Mouse (Mus musculus) heart, embryonic 16.5 days (tissue): ENCODE measurements around the gene Tns2. TPM values are rescaled to one million over a fixed set of nuclear protein-coding genes. Genes with fewer than 3 reads are reported as not detected.
A peak's percentile ranks its signal among the peaks of the same experiment; 100 is the strongest.

Source experiments
- ATAC-seq: fragments of 200-750 bp; cut with Nextera tagmentation; replicated peaks from 2 replicates; pipeline ENCODE4 v1.8.0; 2017; ENCODE audit warnings: moderate number of reproducible peaks; ENCODE audit not compliant: insufficient read depth, low FRiP score; ENCODE audit errors: extremely low read depth
- H3K27ac ChIP-seq: fragments of 300-500 bp; sonication (generic); 2 replicates; pipeline ENCODE4 v1.5.1; 2014; ENCODE audit warnings: mild to moderate bottlenecking, low read length, control low read depth, moderate library complexity
- H3K27me3 ChIP-seq: fragments of 300-500 bp; sonication (generic); 2 replicates; pipeline ENCODE4 v1.6.1; 2014; ENCODE audit warnings: low read length, mixed read lengths; ENCODE audit not compliant: control insufficient read depth, insufficient read depth
- H3K36me3 ChIP-seq: fragments of 300-500 bp; sonication (generic); 2 replicates; pipeline ENCODE4 v1.6.1; 2014; ENCODE audit not compliant: control insufficient read depth, insufficient read depth
- H3K4me1 ChIP-seq: fragments of 300-500 bp; sonication (generic); 2 replicates; pipeline ENCODE4 v1.6.1; 2014; ENCODE audit warnings: low read length, mixed read lengths; ENCODE audit not compliant: control insufficient read depth, insufficient read depth
- H3K4me2 ChIP-seq: fragments of 300-500 bp; sonication (generic); 2 replicates; pipeline ENCODE4 v1.6.1; 2014; ENCODE audit warnings: low read depth, mild to moderate bottlenecking, control low read depth, low read length
- H3K4me3 ChIP-seq: fragments of 300-500 bp; sonication (generic); 2 replicates; pipeline ENCODE4 v1.5.1; 2014; ENCODE audit warnings: mild to moderate bottlenecking, control low read depth, low read length
- H3K9ac ChIP-seq: fragments of 300-500 bp; sonication (generic); 2 replicates; pipeline ENCODE4 v1.6.1; 2014; ENCODE audit warnings: low read length, control low read depth
- H3K9me3 ChIP-seq: fragments of 300-500 bp; sonication (generic); replicated peaks from 2 replicates; pipeline ENCODE4 v1.6.1; 2016; ENCODE audit warnings: low read length; ENCODE audit not compliant: control insufficient read depth
- WGBS: fragments of 180-500 bp; shearing (Covaris S2); extraction: QIAGEN DNeasy Blood & Tissue Kit; methylation state at CpG from one replicate; pipeline ENCODE4 v1.1.7; 2014; 5-methylcytosine and 5-hydroxymethylcytosine counted together
- polyA plus RNA-seq: library from polyadenylated mRNA; unstranded; fragments of >200 nt; fragmentation: Nextera tagmentation; extraction: Ambion mirVana; gene quantifications from 2 replicates; pipeline ENCODE4 v1.2.1, GENCODE M21; 2015

Tns2 gene
- polyA plus RNA-seq, 1 experiment from 2014 or later, result 35.1 TPM

DNA sequence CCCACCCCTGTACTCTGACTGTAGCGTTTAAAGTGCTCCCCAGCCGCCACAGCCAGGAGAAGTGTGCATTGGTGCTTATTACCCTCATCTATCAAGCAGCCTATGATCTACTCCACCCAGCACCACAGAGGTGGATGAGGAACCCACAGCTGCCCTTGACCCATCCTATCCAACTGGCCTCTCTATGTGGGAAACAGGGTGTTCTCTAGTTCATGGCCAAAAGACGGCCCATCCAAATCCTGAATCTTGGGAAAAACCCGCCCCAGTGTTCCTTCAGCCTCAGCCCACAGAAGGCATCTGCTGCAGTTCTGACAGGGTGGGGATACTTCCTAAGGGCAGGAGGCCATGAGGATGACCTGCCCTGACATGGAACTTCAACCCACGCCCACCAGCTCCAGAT, 20.3 kb downstream of the Tns2 start:
- ATAC-seq, result no peak
- Histone ChIP-seq H3K9me3 (no peaks in the 10 kb centered on the region), H3K4me2 (no peak overlapping the region), H3K4me1 (peaks cover 2% of the 10 kb centered on the region; the same call in 1 of the 2 replicates), H3K27ac (no peak overlapping the region), H3K9ac (no peak overlapping the region), H3K27me3 (no peaks in the 10 kb centered on the region), H3K4me3 (no peak overlapping the region), H3K36me3 (peaks cover 12% of the 10 kb centered on the region)
- WGBS, result 75% methylated on average over 5 of the region's 5 CpGs

DNA sequence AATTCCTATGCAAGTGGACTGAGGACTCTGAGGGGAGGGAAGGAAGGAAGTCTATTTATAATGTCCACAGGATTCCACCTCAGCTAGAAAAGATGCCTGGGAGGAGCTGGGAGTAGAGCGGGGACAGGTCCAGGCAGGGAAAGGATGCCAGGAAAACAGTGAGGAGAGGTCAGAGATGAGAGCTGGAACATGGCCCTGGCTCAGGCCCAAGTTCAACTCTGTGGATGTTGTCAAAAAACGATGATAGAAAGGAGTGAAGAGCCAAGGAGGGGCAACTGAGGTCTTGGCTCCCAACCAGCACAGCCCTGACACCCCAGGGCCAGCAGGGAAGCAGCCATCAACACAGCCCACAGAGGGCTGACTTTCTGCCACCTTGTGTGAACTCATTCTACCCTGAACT, 26.1 kb downstream of the Tns2 start:
- Histone ChIP-seq H3K36me3 (peaks cover 25% of the 10 kb centered on the region), H3K27ac (peak overlapping the region; percentile 69), H3K4me2 (no peak overlapping the region), H3K27me3 (no peaks in the 10 kb centered on the region), H3K9ac (0 out of 2 replicates have a peak overlapping the region, but pooled peaks have one; percentile 38), H3K4me3 (no peak overlapping the region), H3K4me1 (peaks cover 11% of the 10 kb centered on the region), H3K9me3 (no peaks in the 10 kb centered on the region)
- 10% methylated on average over 2 of the region's 2 CpGs for WGBS
- peak; percentile 80 for ATAC-seq

DNA sequence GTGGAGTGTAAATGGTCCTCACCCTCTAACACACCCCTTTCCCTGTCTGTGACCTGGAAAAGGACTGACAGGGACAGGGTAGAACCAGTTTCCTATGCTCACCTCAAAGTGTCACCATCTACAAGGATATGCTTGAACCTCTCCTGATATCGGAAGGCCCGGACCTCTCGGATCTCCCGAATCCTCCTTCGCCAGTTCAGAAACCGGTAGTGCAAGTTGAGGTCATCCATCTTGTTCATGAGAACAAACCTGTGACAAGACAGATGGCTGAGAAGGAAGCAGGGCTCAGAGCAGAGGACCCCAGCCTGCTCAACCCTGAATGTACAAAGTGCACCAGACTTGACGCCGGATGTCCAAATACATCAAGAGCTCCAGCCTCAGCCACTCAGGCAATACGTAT, 33.1 kb downstream of the Tns2 start:
- no peak for ATAC-seq
- Histone ChIP-seq H3K27ac (no peak overlapping the region), H3K9me3 (no peaks in the 10 kb centered on the region), H3K27me3 (no peaks in the 10 kb centered on the region), H3K4me3 (no peak overlapping the region), H3K9ac (no peak overlapping the region), H3K4me1 (peaks cover 11% of the 10 kb centered on the region), H3K4me2 (no peak overlapping the region), H3K36me3 (peaks cover 25% of the 10 kb centered on the region)
- 86% methylated on average over 9 of the region's 9 CpGs for WGBS

DNA sequence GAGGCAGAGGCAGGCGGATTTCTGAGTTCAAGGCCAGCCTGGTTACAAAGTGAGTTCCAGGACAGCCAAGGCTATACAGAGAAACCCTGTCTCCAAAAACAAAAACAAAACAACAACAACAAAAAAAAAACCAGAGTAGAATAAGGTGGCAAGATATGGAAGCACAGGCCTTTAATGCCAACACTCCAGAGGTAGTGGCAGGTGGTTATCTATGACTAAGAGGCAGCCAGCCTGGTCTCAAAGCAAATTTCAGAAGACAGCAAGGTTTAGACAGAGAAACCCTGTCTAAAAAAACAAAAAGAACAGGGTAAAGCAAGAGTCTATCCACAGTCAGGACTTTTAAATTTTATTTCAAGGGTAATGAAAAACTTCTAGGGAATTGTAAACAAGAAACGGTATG, 34.5 kb downstream of the Tns2 start:
- no peaks in the 10 kb centered on the region for H3K9me3 ChIP-seq
- H3K36me3 ChIP-seq, result peaks cover 15% of the 10 kb centered on the region
- H3K9ac ChIP-seq, result peak overlapping the region; percentile 83
- H3K27ac ChIP-seq, result no peak overlapping the region
- no peak overlapping the region for H3K4me2 ChIP-seq
- WGBS, result 82% methylated on average over 2 of the region's 2 CpGs
- ATAC-seq, result no peak
- no peaks in the 10 kb centered on the region for H3K27me3 ChIP-seq
- H3K4me1 ChIP-seq, result peaks cover 11% of the 10 kb centered on the region
- H3K4me3 ChIP-seq, result no peak overlapping the region

DNA sequence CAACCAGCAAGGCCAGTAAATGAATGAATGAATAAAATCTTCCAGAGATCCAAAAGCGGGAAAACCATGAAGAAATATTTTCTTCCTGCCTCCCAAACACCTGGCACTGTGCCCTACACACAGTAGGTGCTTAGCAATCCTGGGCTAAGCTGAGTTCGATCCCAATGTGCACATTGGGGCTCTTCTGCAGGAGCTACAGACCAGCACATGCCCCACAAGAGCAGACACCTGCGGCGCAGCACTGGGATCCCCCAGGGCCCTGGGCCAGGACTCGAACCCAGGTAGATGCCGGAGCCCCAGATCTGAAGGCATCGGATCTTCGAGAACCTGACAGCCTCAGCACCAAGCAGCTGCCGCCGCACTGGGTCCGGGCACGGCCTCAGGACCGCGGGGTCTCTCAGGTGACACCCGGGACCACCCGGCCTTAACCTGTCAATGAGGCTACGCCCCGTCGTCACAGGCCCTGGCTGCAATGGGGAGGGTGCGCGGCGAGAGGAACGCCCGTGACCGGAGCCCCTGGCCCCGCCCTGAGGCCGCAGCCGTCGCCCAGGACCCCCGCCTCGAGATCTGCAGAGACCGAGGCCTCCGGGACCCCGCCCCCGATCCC, 35.4 kb downstream of the Tns2 start:
- Histone ChIP-seq H3K9me3 (no peaks in the 10 kb centered on the region), H3K4me3 (peak overlapping the region; percentile 79), H3K4me1 (peaks cover 11% of the 10 kb centered on the region), H3K27me3 (no peaks in the 10 kb centered on the region), H3K9ac (peak overlapping the region; percentile 83), H3K36me3 (peaks cover 7% of the 10 kb centered on the region), H3K27ac (peak overlapping the region; percentile 45; the same call in 1 of the 2 replicates), H3K4me2 (peak overlapping the region; percentile 71)
- ATAC-seq, result 0 out of 2 replicates have a peak, but pooled peaks have one; percentile 0
- 2% methylated on average over 35 of the region's 35 CpGs for WGBS

DNA sequence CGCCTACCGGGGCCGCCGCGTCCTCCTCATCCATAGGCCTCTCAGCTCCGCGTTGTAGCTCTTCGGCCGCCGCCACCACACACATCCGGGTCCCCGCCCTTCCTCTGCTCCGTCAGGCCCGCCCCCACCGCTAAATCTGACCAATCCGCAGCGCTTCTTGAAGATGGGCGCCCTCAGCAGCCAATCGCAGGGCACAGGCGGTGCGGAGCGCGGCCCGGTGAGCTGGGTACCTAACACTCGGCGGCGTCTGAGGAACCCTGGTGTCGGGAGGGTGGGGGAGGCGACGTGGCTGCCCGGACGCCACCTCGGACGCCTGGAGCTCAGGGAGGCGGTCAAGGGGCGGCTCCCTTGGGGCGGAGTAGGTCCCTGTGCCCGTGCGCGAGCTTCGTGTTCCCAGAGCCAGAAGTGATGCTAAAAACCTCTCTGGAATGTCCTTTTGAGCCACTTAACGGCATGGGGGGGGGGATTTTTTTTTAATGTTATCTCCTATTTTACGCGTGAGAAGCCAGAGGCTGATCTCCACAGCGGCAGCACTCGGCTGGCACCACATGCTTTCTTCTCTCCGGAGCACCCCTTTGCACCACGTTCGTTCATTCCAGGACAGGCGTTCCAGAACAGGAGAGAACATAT, 36.0 kb downstream of the Tns2 start, which contains the start of gene Spryd3:
Gene Spryd3 (minus strand): TSS at position 106 of the 630 bp plus-strand sequence.
- Histone ChIP-seq H3K36me3 (peaks cover 6% of the 10 kb centered on the region), H3K9me3 (no peaks in the 10 kb centered on the region), H3K4me2 (peak within 1 kb of the TSS; percentile 84), H3K9ac (peak within 1 kb of the TSS; percentile 83), H3K4me1 (peaks cover 11% of the 10 kb centered on the region), H3K27ac (peak within 1 kb of the TSS; percentile 78), H3K27me3 (no peaks in the 10 kb centered on the region), H3K4me3 (peak within 1 kb of the TSS; percentile 79)
- under 1% methylated on average over 50 of the region's 50 CpGs for WGBS
- peak; percentile 100 for ATAC-seq

DNA sequence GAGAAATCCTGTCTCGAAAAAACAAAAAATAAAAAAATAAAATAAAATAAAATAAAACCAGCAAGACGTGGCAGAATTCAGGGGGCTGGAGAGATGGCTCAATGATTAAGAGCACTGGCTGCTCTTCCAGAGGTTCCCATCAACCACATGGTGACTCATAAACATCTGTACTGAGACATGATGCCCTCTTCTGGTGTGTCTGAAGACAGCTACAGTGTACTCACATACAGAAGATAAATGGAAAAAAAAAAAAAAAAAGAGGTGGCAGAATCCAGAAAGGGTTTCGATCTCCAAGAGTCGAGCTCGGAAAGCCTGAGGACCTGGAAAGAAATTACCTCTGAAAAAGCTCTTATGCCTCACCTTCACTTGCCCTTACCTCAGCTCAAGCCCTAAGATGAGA, 40.9 kb downstream of the Tns2 start:
- H3K27me3 ChIP-seq, result peaks cover 25% of the 10 kb centered on the region
- H3K27ac ChIP-seq, result no peak overlapping the region
- no peak overlapping the region for H3K4me3 ChIP-seq
- ATAC-seq, result no peak
- no peaks in the 10 kb centered on the region for H3K36me3 ChIP-seq
- H3K4me1 ChIP-seq, result peaks cover 13% of the 10 kb centered on the region
- no peak overlapping the region for H3K9ac ChIP-seq
- H3K4me2 ChIP-seq, result no peak overlapping the region
- no peaks in the 10 kb centered on the region for H3K9me3 ChIP-seq
- 91% methylated on average over 5 of the region's 5 CpGs for WGBS

DNA sequence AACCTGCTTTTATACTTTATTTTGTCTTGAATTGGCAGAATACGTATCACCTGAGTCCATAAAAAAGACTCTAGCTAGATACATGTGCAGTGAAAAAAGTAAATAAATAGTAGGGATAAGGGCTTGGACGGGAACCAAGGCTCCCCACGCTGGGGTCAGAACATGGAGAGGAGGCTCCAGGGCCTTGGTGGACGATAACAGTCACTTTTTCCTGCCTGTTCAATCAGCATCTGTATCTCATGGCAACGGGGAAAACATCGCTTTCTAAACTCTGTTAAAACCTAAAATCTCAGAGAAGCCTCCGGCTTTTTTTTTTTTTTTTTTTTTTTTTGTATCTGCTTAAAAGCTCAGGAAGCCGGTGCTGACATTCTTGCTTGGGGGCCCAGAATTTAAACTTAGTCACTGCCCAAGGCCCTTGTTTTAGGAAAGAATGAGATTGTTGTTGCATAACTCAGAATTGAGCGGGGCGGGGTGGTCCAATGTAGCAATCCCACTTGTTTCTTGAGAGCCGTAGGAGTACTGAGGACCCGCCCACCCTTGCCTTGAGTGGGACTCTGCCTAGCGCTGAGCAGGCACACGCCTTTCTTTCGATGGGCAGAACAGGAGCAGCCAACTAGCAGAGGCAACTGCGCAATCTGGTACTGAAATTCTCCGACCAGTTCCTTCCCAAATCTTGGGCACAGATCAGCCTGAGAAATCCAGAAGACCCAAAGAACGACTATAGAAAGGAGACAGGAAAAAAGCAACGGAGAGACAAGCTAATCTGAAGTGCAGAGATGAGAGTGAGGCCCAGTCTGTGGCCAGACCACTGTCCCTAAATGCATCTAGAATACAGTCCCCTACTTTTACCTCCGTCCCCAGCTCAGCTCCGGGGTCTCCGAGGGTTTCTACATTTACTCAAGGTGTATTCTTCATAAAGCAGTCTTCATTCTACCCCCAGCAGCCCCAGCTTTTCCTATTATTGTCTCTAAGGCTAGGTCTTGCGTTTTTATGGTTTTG, 43.0 kb downstream of the Tns2 start:
- Histone ChIP-seq H3K27me3 (peaks cover 25% of the 10 kb centered on the region), H3K27ac (no peak overlapping the region), H3K4me3 (no peak overlapping the region), H3K9ac (no peak overlapping the region), H3K9me3 (no peaks in the 10 kb centered on the region), H3K4me1 (peaks cover 10% of the 10 kb centered on the region), H3K36me3 (no peaks in the 10 kb centered on the region), H3K4me2 (no peak overlapping the region)
- 59% methylated on average over 23 of the region's 23 CpGs for WGBS
- 0 out of 2 replicates have a peak, but pooled peaks have one; percentile 33 for ATAC-seq
